Mouse (Mus musculus): ENCODE results near the gene Gria3.

Gria3 gene

GRCm38 (mm10) chrX:41573079-41573478 is 172.4 kb downstream of the Gria3 start:
- no peak for DNase-seq (ENCODE audit: low spot score in 2 of 2)

DNA sequence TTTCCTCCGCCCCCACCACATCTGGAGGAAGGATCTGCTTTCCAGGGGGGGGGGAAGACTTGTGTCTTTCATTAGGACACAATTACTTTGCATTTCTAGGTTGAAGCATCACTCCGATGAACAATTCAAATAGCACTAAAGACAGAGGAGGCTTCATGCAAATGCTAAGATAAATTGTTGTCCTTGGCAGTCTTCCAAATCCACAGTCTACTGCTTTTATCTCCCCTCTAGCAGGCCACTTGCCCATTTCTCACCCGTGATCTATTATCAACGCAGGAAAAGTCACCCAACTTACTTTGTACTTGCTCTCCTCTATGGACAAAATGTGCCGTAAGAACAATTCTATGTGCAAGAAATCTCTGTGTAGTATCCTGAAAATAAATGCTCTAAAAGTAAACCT is 178.1 kb downstream of the Gria3 start:
- DNase-seq (ENCODE audit: low spot score in 2 of 2) = no peak

GRCm38 (mm10) chrX:41587692-41588091 is 187.0 kb downstream of the Gria3 start:
- no peak for DNase-seq (ENCODE audit: low spot score in 2 of 2)

DNA sequence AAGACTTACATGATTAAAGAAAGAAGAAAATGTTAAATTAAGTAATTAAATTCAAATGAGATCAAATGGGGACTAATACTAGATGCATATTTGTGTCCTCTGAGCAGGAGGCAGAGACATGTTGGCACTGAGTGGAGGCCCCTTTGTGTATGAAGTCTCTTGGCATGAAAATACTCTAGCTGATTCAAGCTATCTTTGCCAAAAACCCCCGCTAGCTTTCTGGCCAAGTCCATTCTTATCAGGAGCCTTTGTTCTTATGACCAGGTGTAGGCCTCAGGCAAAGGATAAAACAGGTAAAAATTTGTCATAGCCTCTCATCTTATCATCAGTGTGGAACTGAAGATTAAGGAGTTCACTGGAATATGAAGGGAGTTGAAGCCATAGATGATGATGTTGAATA is 206.5 kb downstream of the Gria3 start:
- DNase-seq (ENCODE audit: low spot score in 2 of 2) = no peak

DNA sequence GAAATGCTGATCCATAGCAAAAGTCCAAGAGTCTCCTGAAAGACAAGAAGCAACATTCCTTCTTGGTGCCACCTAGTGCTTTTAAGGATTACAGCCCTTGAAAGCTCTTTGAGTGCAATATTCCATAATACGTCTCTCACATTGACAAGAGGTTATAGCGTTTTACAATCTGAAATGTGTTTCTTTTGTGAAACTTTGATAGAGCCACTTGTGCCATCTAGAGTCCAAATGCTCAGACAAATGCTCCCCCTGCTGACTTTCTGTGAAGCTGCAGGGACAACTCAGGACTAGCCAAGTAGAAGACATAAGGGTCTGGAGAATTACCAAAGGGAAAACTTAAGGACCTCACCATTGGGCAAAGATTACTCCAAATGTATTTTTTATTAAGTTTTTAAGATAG is 214.3 kb downstream of the Gria3 start:
- no peak for DNase-seq (ENCODE audit: low spot score in 2 of 2)

- DNase-seq (ENCODE audit: low spot score in 2 of 2) = no peak
These were observed 216.3 kb downstream of the Gria3 start for GRCm38 (mm10) chrX:41616928-41617327.

GRCm38 (mm10) chrX:41618396-41618795 is 217.7 kb downstream of the Gria3 start:
- DNase-seq (ENCODE audit: low spot score in 2 of 2) = no peak

DNA sequence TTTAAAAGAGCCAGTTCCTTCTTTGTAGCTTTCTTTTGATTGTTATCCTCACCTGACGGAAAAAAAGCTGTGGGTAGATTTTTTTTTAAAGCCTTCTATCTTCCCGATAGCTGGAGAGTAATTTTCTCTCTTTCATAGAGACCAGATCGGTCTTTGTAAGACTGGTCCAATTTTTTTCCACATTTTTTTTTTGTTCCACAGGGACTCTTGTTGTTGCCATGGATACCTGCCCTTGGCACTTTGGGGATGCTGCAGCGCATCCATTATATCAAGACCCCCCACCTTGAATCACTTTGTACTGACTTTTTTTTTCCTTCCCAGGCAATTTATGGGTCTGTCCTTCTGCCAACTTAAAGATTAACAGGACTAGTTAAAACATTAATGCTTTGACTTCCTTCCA is 232.9 kb downstream of the Gria3 start:
- DNase-seq (ENCODE audit: low spot score in 2 of 2) = no peak

GRCm38 (mm10) chrX:41644954-41645353 is 244.3 kb downstream of the Gria3 start:
- DNase-seq (ENCODE audit: low spot score in 2 of 2) = no peak

GRCm38 (mm10) chrX:41657791-41658190 is 257.1 kb downstream of the Gria3 start:
- DNase-seq (ENCODE audit: low spot score in 2 of 2) = no peak

DNA sequence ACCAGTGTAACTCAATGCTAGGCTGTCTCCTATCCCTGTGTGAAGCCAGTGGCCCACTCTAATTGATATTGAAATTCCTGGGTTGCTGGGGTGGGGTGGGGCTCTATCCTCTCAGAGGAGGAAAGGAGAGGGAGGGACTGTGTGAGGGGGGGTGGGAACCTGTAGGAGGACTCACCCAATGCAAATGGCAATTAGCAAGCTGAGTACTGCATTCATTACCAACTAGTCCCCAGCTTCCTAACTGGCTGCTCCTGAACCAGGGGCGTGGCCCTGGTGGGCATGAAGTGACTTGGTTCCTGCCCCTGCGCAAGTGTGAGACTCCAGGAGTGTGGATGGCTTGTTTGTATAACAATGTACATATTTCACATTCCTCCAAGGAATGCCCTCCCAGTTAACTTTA is 288.2 kb downstream of the Gria3 start:
- no peak for DNase-seq (ENCODE audit: low spot score in 2 of 2)

GRCm38 (mm10) chrX:41692076-41692475 is 291.4 kb downstream of the Gria3 start:
- DNase-seq (ENCODE audit: low spot score in 2 of 2) = no peak

Data from spleen, postnatal 4 days (tissue).